Mouse (Mus musculus): ENCODE measurements around the gene 1700016D06Rik. TPM values are rescaled to one million over a fixed set of nuclear protein-coding genes. Genes with fewer than 3 reads are reported as not detected.
"Not testable (repeated sequence)": the region's sequence is repeated elsewhere in the genome, so short reads cannot be mapped to it uniquely, and the experiment has no call there.

The 1700016D06Rik gene
- polyA plus RNA-seq, 1 experiment: not detected

- no peak overlapping the region for H3K4me3 ChIP-seq (ENCODE audit: insufficient read depth, low read length)
- H3K4me1 ChIP-seq (ENCODE audit: control insufficient read depth, insufficient read depth, low read length): no peaks in the 10 kb centered on the region
- TF ChIP-seq POLR2A (IDR thresholded peaks at IDR 0.05; ENCODE audit: low read depth, low read length) (no peak), CTCF (IDR thresholded peaks at IDR 0.05; ENCODE audit: borderline replicate concordance, insufficient read depth, low read length) (no peak)
- H3K27ac ChIP-seq (ENCODE audit: insufficient read depth, low read length): no peak overlapping the region
Observed at GRCm38 (mm10) chr8:11692455-11692854, 8.4 kb downstream of the 1700016D06Rik start.

GRCm38 (mm10) chr8:11691761-11692160 lies 9.1 kb downstream of the 1700016D06Rik start:
- H3K4me1 ChIP-seq (ENCODE audit: control insufficient read depth, insufficient read depth, low read length): no peaks in the 10 kb centered on the region
- H3K27ac ChIP-seq (ENCODE audit: insufficient read depth, low read length): no peak overlapping the region
- TF ChIP-seq POLR2A (IDR thresholded peaks at IDR 0.05; ENCODE audit: low read depth, low read length) (no peak), CTCF (IDR thresholded peaks at IDR 0.05; ENCODE audit: borderline replicate concordance, insufficient read depth, low read length) (no peak)
- no peak overlapping the region for H3K4me3 ChIP-seq (ENCODE audit: insufficient read depth, low read length)

GRCm38 (mm10) chr8:11691284-11691683 lies 9.6 kb downstream of the 1700016D06Rik start:
- 0 out of 2 replicates have a peak, but pooled peaks have one; percentile 30 for TF ChIP-seq POLR2A (IDR thresholded peaks at IDR 0.05; ENCODE audit: low read depth, low read length)
- TF ChIP-seq CTCF (IDR thresholded peaks at IDR 0.05; ENCODE audit: borderline replicate concordance, insufficient read depth, low read length): no peak
- Histone ChIP-seq H3K4me1 (ENCODE audit: control insufficient read depth, insufficient read depth, low read length) (no peaks in the 10 kb centered on the region), H3K27ac (ENCODE audit: insufficient read depth, low read length) (no peak overlapping the region), H3K4me3 (ENCODE audit: insufficient read depth, low read length) (no peak overlapping the region)

GRCm38 (mm10) chr8:11689945-11690344 lies 10.9 kb downstream of the 1700016D06Rik start:
- TF ChIP-seq POLR2A (IDR thresholded peaks at IDR 0.05; ENCODE audit: low read depth, low read length): no peak
- TF ChIP-seq CTCF (IDR thresholded peaks at IDR 0.05; ENCODE audit: borderline replicate concordance, insufficient read depth, low read length): no peak

GRCm38 (mm10) chr8:11687251-11687650 lies 13.6 kb downstream of the 1700016D06Rik start:
- TF ChIP-seq POLR2A (IDR thresholded peaks at IDR 0.05; ENCODE audit: low read depth, low read length): no peak
- H3K27ac ChIP-seq (ENCODE audit: insufficient read depth, low read length): no peak overlapping the region
- H3K4me1 ChIP-seq (ENCODE audit: control insufficient read depth, insufficient read depth, low read length): no peaks in the 10 kb centered on the region
- H3K4me3 ChIP-seq (ENCODE audit: insufficient read depth, low read length): no peak overlapping the region

More at GRCm38 (mm10) chr8:11689945-11690344, 10.9 kb downstream of the 1700016D06Rik start:
- no peak overlapping the region for H3K4me3 ChIP-seq (ENCODE audit: insufficient read depth, low read length)
- H3K27ac ChIP-seq (ENCODE audit: insufficient read depth, low read length): no peak overlapping the region
- H3K4me1 ChIP-seq (ENCODE audit: control insufficient read depth, insufficient read depth, low read length): no peaks in the 10 kb centered on the region

GRCm38 (mm10) chr8:11684558-11684957 lies 16.3 kb downstream of the 1700016D06Rik start:
- TF ChIP-seq POLR2A (IDR thresholded peaks at IDR 0.05; ENCODE audit: low read depth, low read length): no peak
- TF ChIP-seq CTCF (IDR thresholded peaks at IDR 0.05; ENCODE audit: borderline replicate concordance, insufficient read depth, low read length): no peak
- Histone ChIP-seq H3K4me3 (ENCODE audit: insufficient read depth, low read length) (no peak overlapping the region), H3K4me1 (ENCODE audit: control insufficient read depth, insufficient read depth, low read length) (no peaks in the 10 kb centered on the region), H3K27ac (ENCODE audit: insufficient read depth, low read length) (no peak overlapping the region)

GRCm38 (mm10) chr8:11668308-11668707 lies 32.6 kb downstream of the 1700016D06Rik start:
- TF ChIP-seq CTCF (IDR thresholded peaks at IDR 0.05; ENCODE audit: borderline replicate concordance, insufficient read depth, low read length): no peak
- no peak for TF ChIP-seq POLR2A (IDR thresholded peaks at IDR 0.05; ENCODE audit: low read depth, low read length)
- Histone ChIP-seq H3K4me1 (ENCODE audit: control insufficient read depth, insufficient read depth, low read length) (no peaks in the 10 kb centered on the region), H3K27ac (ENCODE audit: insufficient read depth, low read length) (no peak overlapping the region), H3K4me3 (ENCODE audit: insufficient read depth, low read length) (no peak overlapping the region)

- not testable (repeated sequence) for H3K27ac ChIP-seq (ENCODE audit: insufficient read depth, low read length); H3K4me1 ChIP-seq (ENCODE audit: control insufficient read depth, insufficient read depth, low read length); H3K4me3 ChIP-seq (ENCODE audit: insufficient read depth, low read length)
Observed at GRCm38 (mm10) chr8:11666023-11666716, 34.7 kb downstream of the 1700016D06Rik start.

GRCm38 (mm10) chr8:11661969-11662368 lies 38.9 kb downstream of the 1700016D06Rik start:
- no peaks in the 10 kb centered on the region for H3K4me1 ChIP-seq (ENCODE audit: control insufficient read depth, insufficient read depth, low read length)
- TF ChIP-seq POLR2A (IDR thresholded peaks at IDR 0.05; ENCODE audit: low read depth, low read length): no peak
- no peak for TF ChIP-seq CTCF (IDR thresholded peaks at IDR 0.05; ENCODE audit: borderline replicate concordance, insufficient read depth, low read length)
- no peak overlapping the region for H3K27ac ChIP-seq (ENCODE audit: insufficient read depth, low read length)
- no peak overlapping the region for H3K4me3 ChIP-seq (ENCODE audit: insufficient read depth, low read length)

- Histone ChIP-seq H3K4me3 (ENCODE audit: insufficient read depth, low read length) (no peak overlapping the region), H3K4me1 (ENCODE audit: control insufficient read depth, insufficient read depth, low read length) (no peaks in the 10 kb centered on the region), H3K27ac (ENCODE audit: insufficient read depth, low read length) (no peak overlapping the region)
- TF ChIP-seq CTCF (IDR thresholded peaks at IDR 0.05; ENCODE audit: borderline replicate concordance, insufficient read depth, low read length): no peak
Observed at GRCm38 (mm10) chr8:11650021-11650420, 50.8 kb downstream of the 1700016D06Rik start.

GRCm38 (mm10) chr8:11643123-11643522 lies 57.7 kb downstream of the 1700016D06Rik start:
- H3K27ac ChIP-seq (ENCODE audit: insufficient read depth, low read length): no peak overlapping the region
- H3K4me1 ChIP-seq (ENCODE audit: control insufficient read depth, insufficient read depth, low read length): no peaks in the 10 kb centered on the region
- no peak overlapping the region for H3K4me3 ChIP-seq (ENCODE audit: insufficient read depth, low read length)
- TF ChIP-seq POLR2A (IDR thresholded peaks at IDR 0.05; ENCODE audit: low read depth, low read length) (no peak), CTCF (IDR thresholded peaks at IDR 0.05; ENCODE audit: borderline replicate concordance, insufficient read depth, low read length) (no peak)
